12 mouse cellular contexts compared by ENCODE assay signal in genomic region chr15:4815711-4816110, GRCm38 (mm10).
DNase-seq lines count a peak whose midpoint lies in the region.
"Had no signal": no experiment of that assay in that cellular context is flagged by ENCODE, and none has a peak within 500 bp of the region (broad histone marks: within the 10 kb centered on the region; RNA-seq: fewer than 3 reads in every experiment).

No protein-coding gene starts in this region.

- peak; percentile 10 for DNase-seq in layer of hippocampus, adult 11-12 months (ENCODE audit: low spot score)
- no peak for DNase-seq in layer of hippocampus, adult 9-10 months (ENCODE audit: low spot score)
- DNase-seq in right cerebral cortex, postnatal 36 days (ENCODE audit: low spot score in 2 of 2) = peak; percentile 7 to 32
- no peak for DNase-seq in right cerebral cortex, postnatal 10 days (ENCODE audit: low spot score in 2 of 2)
- DNase-seq in cerebellum, adult 9-10 months = peak; percentile 87
- no peak for DNase-seq in MN1 (ENCODE audit: low spot score)
- DNase-seq in kidney, postnatal 10 days = no peak
- DNase-seq: adrenal gland, adult 2 months; liver, embryonic 13.5 days; lung, embryonic 14.5 days; lung, postnatal 36 days; thymus, postnatal 25 days had no signal

Comparison
In these comparisons a context has a peak if more than half of its experiments do, and no peak if none do; other contexts are left out.
1. DNase-seq: peak in layer of hippocampus, adult 11-12 months (single experiment), right cerebral cortex, postnatal 36 days (2 of 2) and cerebellum, adult 9-10 months (single experiment); none in layer of hippocampus, adult 9-10 months (single experiment), right cerebral cortex, postnatal 10 days (0 of 2), MN1 (single experiment) and kidney, postnatal 10 days (single experiment).